Mouse (Mus musculus) ovary, postnatal 36 days (tissue): ENCODE data around the gene E2f3.

ENCODE experiments used
- DNase-seq: peaks from one replicate; pipeline ENCODE4 v3.0.0; 2022; ENCODE audit warnings: low spot score, mixed read lengths

The E2f3 gene

DNA sequence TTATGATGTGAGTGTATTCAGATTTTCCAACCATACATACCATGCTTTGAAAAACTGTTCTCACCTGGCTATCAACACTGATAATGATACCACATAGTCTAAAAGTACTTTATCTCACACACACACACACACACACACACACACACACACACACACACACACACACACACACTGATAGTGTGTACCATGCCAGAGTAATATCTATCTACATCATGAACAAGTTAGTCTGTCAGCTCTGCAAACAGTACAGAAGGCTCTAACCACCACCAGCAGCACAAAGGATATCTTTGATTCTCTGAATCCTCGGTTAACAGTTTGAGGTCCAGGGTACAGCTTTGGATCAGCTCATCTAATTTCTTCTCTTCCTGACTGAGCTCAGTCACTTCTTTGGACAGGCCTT, 69.3 kb downstream of the E2f3 start:
- DNase-seq = no peak

DNA sequence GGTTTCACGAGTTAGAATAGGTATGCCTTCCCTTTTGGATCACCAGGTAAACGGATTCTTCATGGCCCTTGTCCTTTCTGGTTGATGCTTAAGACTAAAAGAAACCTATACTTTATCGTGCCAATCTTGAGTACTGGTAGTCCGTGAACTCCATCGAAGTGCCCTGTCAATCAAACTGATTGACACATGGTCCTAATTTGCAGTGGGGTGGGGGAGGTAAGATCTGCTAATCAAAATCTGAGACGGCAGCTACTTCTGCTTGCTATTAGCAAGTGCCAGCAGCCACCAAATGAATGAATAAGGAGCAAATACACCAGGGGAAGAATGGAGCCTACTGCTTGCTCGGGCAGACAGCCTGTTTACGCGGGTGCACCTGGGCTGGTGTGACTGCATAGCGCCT, 72.3 kb downstream of the E2f3 start:
- DNase-seq = no peak

DNA sequence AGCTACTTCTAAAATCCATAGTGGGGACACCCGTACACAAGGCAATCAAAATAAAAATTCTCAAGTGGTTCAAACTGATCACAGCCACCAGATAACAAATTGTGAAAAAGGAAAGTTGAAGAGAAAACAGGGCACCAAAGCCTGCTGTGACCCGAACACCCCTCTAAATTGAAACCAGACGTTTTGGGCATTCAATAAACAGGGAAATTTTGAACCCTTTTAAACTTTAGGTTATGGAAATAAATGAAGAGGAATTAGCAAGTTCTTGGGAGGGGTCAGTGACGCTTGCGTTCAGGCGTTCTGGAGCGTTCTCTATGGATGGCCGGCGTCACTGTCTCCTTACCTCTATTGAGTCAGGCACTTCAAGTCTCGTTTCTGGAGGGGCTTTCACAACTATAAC, 72.8 kb downstream of the E2f3 start:
- no peak for DNase-seq

DNA sequence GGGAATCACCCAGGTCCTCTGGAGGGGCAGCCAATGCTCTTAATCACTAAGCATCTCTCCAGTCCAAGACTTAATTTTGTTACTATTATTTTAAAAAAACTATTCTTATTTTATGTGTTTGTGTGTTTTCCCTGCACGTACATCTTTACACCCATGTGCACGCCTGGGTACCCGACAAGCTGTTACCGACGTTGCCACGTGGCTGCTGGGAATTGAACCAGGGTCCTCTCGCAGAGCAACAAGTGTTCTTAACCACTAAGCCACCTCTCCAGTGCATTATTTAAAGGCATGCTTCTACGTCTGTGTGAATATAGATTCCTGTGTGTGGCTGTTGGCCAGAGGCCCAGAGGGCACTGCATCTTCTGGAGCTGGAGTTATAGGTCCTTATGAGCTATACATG, 73.6 kb downstream of the E2f3 start:
- DNase-seq = no peak

DNA sequence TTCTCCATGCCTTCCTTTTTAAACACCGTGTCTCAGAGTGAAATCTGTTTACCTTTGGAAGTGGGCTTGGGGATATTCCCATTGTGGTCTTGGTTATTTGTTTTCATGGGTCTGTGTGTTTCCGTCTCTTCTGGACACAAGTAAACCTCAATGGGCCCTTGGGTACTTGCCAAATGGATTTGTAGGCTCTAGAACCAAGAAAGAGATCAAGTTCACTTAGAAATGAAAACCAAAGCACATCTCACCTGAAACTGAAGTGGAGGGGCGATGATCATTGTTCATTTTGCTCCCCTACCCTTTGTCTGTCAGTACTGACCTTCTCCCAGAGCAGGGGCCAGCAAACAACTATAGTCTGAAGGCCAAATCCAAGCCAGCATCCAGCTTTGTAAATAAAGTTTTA, 74.7 kb downstream of the E2f3 start:
- no peak for DNase-seq

DNA sequence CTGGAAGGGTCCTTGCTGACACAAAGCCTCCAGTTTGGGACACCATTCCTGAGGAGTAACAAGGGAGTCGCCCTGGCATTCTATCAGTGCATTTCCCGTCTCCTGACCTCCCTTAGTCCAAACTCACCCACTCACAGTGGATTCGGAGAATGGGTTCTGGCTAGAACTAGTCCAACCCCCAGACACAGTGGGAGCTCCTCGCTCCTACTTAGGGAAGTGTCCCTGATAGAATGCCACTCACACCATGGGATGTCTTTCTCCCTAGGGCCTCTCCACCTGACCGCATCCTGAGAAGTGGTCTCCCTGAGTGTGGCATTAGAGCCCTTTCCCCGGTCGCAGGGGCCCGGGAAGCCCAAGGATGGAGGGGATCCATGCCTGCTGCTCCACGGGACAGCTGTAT, 77.4 kb downstream of the E2f3 start:
- no peak for DNase-seq

DNA sequence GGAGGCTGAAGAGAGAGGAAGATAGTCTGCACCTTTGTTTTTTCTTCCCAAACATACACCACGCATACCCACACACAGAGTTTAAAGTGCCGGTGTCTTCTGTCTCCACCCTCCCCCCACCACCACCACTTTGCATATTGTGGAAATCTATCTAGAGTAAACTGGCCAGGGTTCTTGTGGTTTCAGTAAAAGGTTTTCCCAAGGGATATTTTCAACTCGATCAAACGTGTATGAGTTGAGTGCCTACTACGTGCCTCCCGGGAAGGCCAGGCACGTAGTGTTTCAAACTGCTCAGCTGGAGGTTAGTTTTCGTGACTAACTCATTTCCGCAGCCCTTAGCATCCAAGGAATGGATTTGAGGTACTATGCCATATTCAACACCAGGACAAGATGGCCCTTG, 77.9 kb downstream of the E2f3 start:
- no peak for DNase-seq

DNA sequence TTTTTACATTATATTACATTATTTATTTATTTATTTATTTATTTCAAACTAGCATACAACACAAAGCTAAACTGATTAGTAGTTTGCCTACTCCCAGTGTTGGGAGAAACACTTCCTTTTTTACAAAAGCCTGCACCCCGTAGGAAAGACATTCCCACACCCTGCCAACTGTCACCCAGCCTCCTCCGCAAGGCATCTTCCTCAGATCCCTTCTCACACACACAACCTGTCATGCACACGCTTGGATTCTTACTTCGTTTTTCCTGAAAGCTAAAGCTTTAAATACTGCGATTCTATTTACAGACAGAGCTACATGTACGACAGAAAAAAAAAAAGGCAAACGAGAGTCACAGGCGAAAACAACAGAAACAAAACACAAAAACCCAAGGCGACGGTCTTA, 79.1 kb downstream of the E2f3 start:
- DNase-seq = no peak

DNA sequence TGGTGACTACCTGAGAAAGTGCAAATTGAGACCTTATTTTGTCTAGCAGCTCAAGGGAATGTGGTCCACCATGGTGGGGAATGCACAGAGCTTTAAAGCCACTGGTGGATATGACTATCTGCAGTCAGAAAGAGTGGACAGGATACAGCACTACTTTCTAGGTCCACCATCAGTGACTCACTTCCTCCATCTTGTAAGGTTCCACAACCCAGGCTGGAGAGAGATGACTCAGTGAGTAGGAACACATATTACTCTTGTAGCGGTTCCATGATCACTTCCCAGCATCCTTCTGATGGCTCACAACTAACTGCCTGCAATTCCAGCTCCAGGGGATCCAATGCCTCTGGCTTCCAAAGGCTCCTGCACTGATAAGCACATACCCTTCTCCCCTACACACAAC, 82.5 kb downstream of the E2f3 start:
- no peak for DNase-seq

DNA sequence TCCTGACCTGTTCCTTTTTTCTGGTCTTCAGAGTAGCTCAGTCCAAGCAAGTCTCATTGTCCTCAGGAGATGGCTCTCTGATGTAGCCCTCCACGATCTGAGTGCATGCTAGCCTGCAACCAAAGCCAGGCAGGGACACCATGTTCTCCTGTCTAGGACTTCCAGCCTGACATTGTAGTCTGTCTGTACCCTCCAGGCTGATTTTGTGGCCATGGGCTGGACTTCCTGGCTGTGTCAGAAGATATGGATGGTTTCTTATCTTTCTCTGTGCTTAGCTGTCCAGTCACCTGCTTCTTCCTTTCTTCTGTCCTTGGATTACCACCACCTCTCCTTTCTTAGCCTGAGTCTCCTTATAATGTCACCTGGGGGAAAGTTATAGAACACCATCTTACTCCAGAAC, 83.2 kb downstream of the E2f3 start:
- no peak for DNase-seq

DNA sequence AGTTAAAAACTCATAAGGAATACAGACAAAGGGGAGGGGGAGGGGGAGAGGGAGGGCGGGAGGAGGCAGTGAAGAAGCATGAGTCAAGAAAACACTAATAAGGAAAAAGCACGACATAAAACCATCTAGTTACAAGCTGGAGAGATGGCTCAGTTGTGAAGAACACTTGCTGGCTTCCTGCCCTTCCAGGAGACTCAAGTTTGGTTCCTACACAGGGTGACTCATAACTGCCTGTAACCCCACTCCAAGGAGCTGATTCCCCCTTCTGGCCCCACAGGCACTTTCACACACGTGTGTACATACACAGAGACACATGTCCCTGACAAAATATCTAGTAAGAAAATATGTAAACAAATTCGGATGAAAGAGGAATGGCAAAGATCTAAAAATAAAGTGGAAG, 84.2 kb downstream of the E2f3 start:
- no peak for DNase-seq

DNA sequence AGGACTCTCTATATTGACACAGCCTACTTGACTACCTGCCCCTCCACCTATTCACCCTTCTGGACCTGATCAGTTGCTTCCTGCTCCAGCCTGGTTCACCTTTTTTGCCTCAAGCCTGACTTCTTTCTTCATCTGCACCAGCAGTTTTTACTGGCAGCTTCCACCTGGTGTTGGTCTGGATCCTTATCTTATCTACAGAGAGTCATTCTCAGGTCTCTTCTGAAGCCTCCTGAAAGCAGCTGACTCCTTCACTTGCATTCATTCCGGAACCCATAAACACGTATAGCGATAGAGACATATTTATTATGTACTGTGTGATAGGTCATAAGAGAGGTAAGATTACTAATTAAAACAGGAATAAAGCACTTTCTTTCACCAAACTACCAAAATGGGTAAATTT, 119.1 kb downstream of the E2f3 start:
- no peak for DNase-seq

DNA sequence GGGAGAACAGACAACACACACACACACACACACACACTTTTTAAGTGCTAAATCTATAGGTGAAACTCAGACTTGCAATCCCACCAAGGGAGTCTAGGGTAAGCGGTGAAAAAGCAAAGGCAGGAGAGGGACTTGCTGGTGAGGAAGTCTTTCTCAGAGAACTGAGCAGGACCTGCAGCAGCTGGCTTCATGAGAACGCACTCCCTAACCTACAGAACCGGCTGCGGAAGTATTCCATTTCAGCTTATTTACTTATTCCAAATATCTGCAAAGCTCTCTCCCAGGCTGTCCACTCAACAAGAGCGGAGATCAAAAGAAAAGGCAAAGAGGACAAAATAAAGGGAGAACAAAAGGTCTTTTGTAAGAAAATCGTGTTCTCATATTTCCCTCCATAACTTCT, 121.5 kb downstream of the E2f3 start:
- no peak for DNase-seq

DNA sequence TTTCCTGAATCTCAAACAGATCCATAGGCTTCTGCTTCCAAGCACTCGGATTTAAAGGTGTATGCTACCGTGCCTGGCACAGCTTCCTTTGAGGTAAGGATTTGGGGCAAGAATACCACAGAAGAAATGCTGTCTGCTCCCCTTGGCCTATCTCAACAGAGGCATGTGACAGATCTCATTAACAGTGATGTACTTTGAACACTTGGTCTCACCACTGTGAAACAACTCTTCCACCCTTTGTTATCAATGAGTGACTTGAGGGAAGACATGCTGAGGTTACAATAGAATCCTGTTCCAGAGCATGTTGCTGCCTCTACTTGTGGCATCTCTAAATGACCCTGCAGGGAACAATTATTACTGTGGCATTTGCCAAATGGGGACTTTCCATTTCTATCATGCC, 125.8 kb downstream of the E2f3 start:
- DNase-seq = no peak

DNA sequence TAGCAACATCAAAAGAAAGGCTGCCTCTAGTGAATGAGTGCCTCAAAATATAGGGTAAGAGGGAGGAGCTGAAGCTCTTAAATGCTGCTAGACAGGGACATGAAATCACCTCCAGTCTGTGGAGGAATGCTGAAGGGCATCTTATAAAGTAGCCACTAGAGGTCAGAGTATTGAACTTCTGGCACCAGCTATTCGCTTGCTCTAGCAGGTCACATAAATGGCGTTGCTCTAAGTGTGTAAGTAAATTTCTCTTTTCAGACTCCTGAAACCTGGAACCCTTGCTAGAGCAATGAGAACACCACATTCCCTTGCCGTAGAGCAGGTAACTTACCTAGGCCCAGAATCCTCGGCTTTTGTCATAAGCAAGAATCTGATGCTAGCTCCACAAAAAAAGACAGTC, 128.4 kb downstream of the E2f3 start:
- DNase-seq = no peak
